Mouse (Mus musculus): ENCODE measurements around the gene Ngef. TPM values are rescaled to one million over a fixed set of nuclear protein-coding genes. Genes with fewer than 3 reads are reported as not detected.

The Ngef gene
- total RNA-seq, 2 experiments from 2014 or later = not detected

Other genes with a start within 250 kb of the Ngef start
- gene Gigyf2, start 246.9 kb downstream of the Ngef start, total RNA-seq (2014; fragmentation: Nextera tagmentation) = 85.0 and 91.4 TPM in 2 replicates
- 133 and 148 TPM in 2 replicates for gene Gigyf2, start 246.9 kb downstream of the Ngef start, total RNA-seq (2017)
- gene Kcnj13, start 179.1 kb downstream of the Ngef start, total RNA-seq (2014; fragmentation: Nextera tagmentation) = not detected in 2 replicates
- gene Kcnj13, start 179.1 kb downstream of the Ngef start, total RNA-seq (2017) = not detected in 2 replicates
- not detected in 2 replicates for gene Snorc, start 103.6 kb downstream of the Ngef start, total RNA-seq (2014; fragmentation: Nextera tagmentation)
- gene Snorc, start 103.6 kb downstream of the Ngef start, total RNA-seq (2017) = not detected in 2 replicates
- gene Neu2, start 64.0 kb downstream of the Ngef start, total RNA-seq (2014; fragmentation: Nextera tagmentation) = not detected in 2 replicates
- gene Neu2, start 64.0 kb downstream of the Ngef start, total RNA-seq (2017) = not detected in 2 replicates
- 86.4 and 96.9 TPM in 2 replicates for gene Inpp5d, start 46.4 kb upstream of the Ngef start, total RNA-seq (2014; fragmentation: Nextera tagmentation)
- gene Inpp5d, start 46.4 kb upstream of the Ngef start, total RNA-seq (2017) = 48.1 and 59.8 TPM in 2 replicates
- 43.1 and 47.6 TPM in 2 replicates for gene Atg16l1, start 182.0 kb upstream of the Ngef start, total RNA-seq (2014; fragmentation: Nextera tagmentation)
- 58.1 and 59.8 TPM in 2 replicates for gene Atg16l1, start 182.0 kb upstream of the Ngef start, total RNA-seq (2017)
- gene Sag, start 229.8 kb upstream of the Ngef start, total RNA-seq (2014; fragmentation: Nextera tagmentation) = 2.1 and 3.2 TPM in 2 replicates
- 0.95 and 2.0 TPM in 2 replicates for gene Sag, start 229.8 kb upstream of the Ngef start, total RNA-seq (2017)

Measured in megakaryocyte-erythroid progenitor cell, adult 5-6 weeks (primary cell).